Mouse (Mus musculus) central nervous system, embryonic 18 days (tissue): ENCODE measurements around the gene Akap14. TPM values are rescaled to one million over a fixed set of nuclear protein-coding genes. Genes with fewer than 3 reads are reported as not detected.

Experiments
- polyA plus RNA-seq: library from polyadenylated mRNA; depleted of rRNA; stranded (reverse); fragments of >200 nt; gene quantifications from 2 replicates; pipeline ENCODE4 v1.2.3, GENCODE M21; 2012; rRNA removed

The Akap14 gene
- 0.28 and 0.31 TPM in 2 replicates for polyA plus RNA-seq

GRCm38 (mm10) chrX:37168742-37169141 is at the start of gene Akap14:
Gene Akap14 (minus strand): TSS chrX:37168842.

GRCm38 (mm10) chrX:37210941-37211340 is 42.3 kb upstream of the Akap14 start, which contains the start of gene Gm9:
Gene Gm9 (minus strand): TSS chrX:37211041.

GRCm38 (mm10) chrX:37191105-37191743 is 22.6 kb upstream of the Akap14 start, which contains the start of the genes Ndufa1 and Rnf113a1:
Gene Ndufa1 (minus strand): TSS chrX:37191163.
Gene Rnf113a1 (plus strand): TSS chrX:37191245.

GRCm38 (mm10) chrX:37126671-37127358 is 41.8 kb downstream of the Akap14 start, which contains the start of gene Nkap:
Gene Nkap (plus strand): TSS chrX:37126795.

GRCm38 (mm10) chrX:37110193-37110880 is 58.3 kb downstream of the Akap14 start, which contains the start of gene Upf3b:
Gene Upf3b (minus strand): TSS chrX:37110322.

Other genes with a start within 250 kb of the Akap14 start
- gene Sept6, start 177.0 kb downstream of the Akap14 start, polyA plus RNA-seq = 68.3 and 72.1 TPM in 2 replicates
- gene Sowahd, start 120.0 kb downstream of the Akap14 start, polyA plus RNA-seq = not detected in 2 replicates
- 667 and 729 TPM in 2 replicates for gene Rpl39, start 83.4 kb downstream of the Akap14 start, polyA plus RNA-seq
- 41.3 and 44.8 TPM in 2 replicates for gene Upf3b, start 58.5 kb downstream of the Akap14 start, polyA plus RNA-seq
- 8.5 and 8.7 TPM in 2 replicates for gene Nkap, start 42.0 kb downstream of the Akap14 start, polyA plus RNA-seq
- gene Ndufa1, start 22.3 kb upstream of the Akap14 start, polyA plus RNA-seq = 460 and 484 TPM in 2 replicates
- gene Rnf113a1, start 22.4 kb upstream of the Akap14 start, polyA plus RNA-seq = 10.3 and 10.7 TPM in 2 replicates
- gene Gm9, start 42.2 kb upstream of the Akap14 start, polyA plus RNA-seq = not detected in 2 replicates
- not detected in 2 replicates for gene Rhox1, start 53.4 kb upstream of the Akap14 start, polyA plus RNA-seq
- gene Rhox2a, start 76.1 kb upstream of the Akap14 start, polyA plus RNA-seq = not detected in 2 replicates
- gene Rhox3a, start 81.1 kb upstream of the Akap14 start, polyA plus RNA-seq = not detected in 2 replicates
- not detected in 2 replicates for gene Rhox4a, start 96.5 kb upstream of the Akap14 start, polyA plus RNA-seq
- not detected in 2 replicates for gene Rhox3a2, start 211.2 kb upstream of the Akap14 start, polyA plus RNA-seq
- not detected in 2 replicates for gene Rhox4a2, start 222.0 kb upstream of the Akap14 start, polyA plus RNA-seq
- gene Rhox2b, start 243.2 kb upstream of the Akap14 start, polyA plus RNA-seq = not detected in 2 replicates